Mouse (Mus musculus): ENCODE measurements around the gene Pdpn.

DNA sequence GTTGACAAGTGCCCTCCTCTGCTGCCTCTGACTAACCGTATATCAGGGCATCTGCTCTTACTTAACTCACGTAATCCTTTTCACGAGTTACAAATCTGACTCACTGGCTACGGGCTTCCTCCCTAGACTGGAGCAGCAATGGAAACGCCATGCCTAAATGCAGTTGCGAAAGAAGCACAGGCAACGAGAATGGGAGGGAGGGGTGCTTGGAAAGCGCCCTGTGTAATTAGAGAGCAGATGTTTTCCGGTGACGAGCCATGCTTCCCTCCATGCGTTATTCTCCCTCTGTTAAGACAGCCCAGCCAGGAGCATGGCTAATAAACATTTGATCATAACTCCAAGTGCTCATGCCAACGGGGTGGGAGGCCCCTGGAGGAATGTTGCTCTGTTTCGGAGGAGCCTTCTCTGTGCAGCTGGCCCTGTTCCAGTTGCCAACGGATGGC lies 20.9 kb downstream of the Pdpn start:
- no peak for TF ChIP-seq POLR2A (IDR thresholded peaks at IDR 0.05; ENCODE audit: low read depth, low read length)
- no peak for TF ChIP-seq CTCF (IDR thresholded peaks at IDR 0.05; ENCODE audit: borderline replicate concordance, insufficient read depth, low read length)
